Mouse (Mus musculus): ENCODE measurements around the gene Alox15.

DNA sequence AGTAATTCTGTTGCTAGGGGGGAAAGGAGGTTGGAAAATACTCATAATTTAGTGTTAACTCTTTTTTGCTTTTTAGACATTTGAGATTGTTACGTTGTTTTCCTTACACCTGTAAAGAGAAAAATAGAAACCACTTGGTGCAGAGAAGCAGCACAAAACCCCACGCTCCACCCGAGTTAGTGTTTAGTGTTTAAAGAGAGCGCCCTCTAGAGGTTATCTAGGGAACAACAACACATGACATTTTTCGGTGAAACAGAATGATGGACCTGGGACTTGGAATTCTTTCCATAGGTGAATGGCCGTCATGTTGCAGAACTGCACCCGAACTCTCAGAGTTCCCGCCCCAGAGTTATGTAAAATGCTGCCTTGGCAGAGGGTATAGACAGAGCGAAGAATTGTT lies 42.5 kb downstream of the Alox15 start:
- TF ChIP-seq POLR2A (IDR thresholded peaks at IDR 0.05; ENCODE audit: insufficient read depth, low read length) (no peak), CTCF (IDR thresholded peaks at IDR 0.05; ENCODE audit: low read depth, low read length) (no peak)

All from ES-Bruce4 (cell line).